Mouse (Mus musculus) frontal cortex, adult (tissue): ENCODE measurements around the gene Ncf1.

Experiments used
- ATAC-seq: cut with Nextera tagmentation; 2 replicates; pipeline ENCODE4 v1.9.2; 2017; ENCODE audit warnings: mild to moderate bottlenecking, moderate library complexity, mixed read lengths; ENCODE audit not compliant: low TSS enrichment

The Ncf1 gene

GRCm38 (mm10) chr5:134244890-134245289 is 15.5 kb upstream of the Ncf1 start:
- ATAC-seq: no peak

DNA sequence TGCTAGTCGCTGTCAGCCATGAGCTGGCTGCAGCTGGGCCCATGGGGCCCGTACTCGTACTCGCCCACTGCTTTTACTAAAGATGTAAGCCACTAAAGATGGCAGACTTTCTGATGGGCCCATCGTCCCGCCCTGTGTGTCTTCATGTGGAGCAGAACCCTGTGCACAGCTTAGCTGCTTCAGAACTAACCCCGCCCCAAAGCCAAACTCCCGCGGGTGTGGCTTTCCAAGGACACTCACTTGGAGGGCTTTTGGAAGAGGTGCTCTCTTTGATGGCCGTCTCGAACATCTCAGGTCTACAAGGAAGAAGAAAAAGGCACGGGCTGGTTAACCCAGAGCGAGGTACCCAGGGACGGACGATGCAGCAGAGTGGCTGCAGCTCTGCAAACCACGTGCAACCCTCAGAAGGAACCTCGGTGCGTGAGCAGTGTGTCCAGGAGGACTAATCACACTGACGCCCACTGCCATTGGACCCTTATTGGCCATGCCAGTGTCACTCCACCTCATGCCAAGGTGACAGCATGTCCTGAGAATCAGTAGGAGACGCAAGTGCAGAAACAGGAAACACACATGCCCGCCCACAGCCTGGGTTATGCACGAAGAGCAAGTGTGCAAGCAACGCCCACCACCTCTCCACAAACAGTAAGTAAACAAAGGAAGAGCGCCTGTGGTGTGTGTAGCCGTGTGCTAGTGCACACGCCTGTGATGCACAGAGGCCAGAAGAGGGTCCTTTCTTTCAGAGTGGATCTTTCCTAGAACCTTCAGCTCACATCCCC is 14.4 kb upstream of the Ncf1 start:
- ATAC-seq: no peak

DNA sequence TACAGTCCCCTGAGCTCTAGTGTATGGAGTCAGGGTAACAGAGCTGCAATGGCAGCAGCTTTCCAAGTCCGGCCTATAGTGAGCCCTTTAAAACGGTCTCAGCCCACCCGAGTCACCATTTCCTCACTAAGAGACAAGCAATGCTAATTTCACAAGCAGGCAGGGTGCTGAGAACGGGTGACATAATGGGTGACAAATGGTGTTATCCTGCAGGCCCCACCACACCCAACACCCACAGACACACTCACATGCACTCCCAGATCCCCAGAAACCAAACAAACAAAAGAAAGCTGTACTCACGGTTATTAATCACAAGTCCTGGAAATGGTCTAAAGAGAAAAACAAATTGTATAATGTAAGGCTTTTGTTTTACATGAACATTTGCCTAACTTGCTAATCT is 12.4 kb upstream of the Ncf1 start:
- ATAC-seq: no peak

DNA sequence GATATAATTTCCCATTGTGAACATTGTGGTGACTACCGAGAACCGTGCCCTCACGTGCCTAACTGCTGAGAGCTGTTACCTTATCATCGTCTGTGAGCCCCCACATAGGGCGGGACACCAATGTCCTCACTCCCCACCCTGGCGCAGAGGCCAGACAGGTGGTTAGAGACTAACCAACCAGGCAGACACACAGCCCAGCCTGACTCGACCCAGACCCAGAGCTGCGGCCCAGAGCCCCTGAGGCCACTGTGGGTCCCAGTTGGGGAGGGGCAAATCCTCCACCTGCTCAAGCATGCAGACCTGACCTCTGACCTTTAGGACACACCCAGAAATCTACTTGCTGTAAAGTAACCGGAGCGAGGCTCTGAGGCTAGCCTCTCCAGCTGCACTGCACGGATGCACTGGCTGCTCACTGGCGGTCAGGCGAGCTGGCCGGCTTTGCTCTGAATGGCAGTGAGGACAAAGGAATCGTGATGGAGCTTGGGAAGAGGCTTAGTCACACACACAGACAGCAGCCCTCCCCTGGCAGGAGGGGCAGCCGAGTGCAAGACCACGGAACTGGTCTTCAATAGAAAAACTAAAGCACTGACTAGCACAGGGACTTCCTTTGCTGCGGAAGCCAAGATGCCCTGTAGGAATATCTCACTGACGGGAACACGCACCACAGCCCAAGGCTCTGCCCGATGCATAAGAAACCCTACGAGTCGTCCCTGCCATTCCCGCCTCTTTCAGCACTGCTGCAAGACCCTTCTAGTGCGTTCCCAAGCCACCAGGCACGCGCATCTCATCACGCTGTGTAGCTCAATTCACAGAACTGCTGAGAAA is 8.7 kb upstream of the Ncf1 start:
- no peak; the same call in 1 of the 2 replicates for ATAC-seq

GRCm38 (mm10) chr5:134237508-134237907 is 8.1 kb upstream of the Ncf1 start:
- peak; percentile 21; the same call in 1 of the 2 replicates for ATAC-seq

GRCm38 (mm10) chr5:134236796-134237195 is 7.4 kb upstream of the Ncf1 start:
- no peak for ATAC-seq

GRCm38 (mm10) chr5:134236241-134236640 is 6.8 kb upstream of the Ncf1 start:
- ATAC-seq: no peak

DNA sequence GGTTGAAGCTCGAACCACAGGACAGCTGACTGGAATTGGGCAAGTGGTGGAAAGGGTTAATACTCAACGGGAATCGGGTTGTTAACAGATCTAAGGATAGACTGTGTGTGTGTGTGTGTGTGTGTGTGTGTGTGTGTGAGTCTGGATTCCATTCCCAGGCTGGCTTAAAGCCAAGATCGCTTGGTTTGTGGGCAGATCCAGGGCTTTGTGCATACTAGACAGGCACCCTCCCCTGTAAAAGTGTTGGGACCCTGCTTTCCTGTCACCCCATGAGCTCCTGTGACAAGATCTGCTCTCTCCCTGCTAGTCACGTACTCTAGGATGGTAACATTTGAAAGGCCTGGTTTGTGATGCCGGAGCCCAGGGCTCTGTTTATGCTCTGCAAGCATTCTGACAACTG is 5.7 kb upstream of the Ncf1 start:
- ATAC-seq: no peak

DNA sequence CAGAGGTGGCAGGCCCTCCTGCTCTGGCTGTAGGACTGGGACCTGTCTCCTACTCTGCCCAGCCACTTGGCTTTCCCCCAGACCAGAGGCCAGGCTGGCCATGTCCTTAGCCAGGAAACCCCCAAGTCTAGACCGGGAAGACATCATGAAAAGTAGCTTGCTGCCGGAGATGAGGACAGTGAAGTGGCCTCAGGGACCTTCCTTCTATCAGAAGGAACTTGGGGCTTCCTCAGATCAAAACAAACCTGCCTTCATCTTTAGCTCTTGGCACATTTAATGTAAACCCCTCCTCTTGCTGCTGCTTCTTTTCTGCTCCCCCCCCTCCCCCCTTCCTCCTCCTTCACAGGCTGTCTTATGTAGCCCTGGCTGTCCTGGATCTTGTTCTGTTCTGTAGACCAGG is 4.8 kb upstream of the Ncf1 start:
- no peak for ATAC-seq

DNA sequence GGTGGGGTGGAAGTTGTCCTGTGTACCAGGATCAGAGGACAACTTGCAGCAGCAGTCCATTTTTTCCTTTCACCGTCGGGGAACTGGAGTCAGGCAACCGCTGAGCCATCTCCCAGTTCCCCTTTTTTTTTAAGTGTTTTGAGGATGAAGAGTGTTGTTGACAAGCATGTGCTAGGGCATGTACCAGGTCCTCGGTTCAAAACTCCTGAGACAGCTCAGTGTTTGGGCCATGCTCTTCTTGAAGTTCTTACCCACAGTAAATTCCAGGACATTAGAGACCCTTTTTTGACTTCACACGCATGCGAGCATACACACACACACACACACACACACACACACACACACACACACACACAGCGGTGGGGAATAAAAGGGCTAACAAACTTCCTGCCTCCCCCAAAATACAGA is 3.8 kb upstream of the Ncf1 start:
- ATAC-seq: no peak

DNA sequence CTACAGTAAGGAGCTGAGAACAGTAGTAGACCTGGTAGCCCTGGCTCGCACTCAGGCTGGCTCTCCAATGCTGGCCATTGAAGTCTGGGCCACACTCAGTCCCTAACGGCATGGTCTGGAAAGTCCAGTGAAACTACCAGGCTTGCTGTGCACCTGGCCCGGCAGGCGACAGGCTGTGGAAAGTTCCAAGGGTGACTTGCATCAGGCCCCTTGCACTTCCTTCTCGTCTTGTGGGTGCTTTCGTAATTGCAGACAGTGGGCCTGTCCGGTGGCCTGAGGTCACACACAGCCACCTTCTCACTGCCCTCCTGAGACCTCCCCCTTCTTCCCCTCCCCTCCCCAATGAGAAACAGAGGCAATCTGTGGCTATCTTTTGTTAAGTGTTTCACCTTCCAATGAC is 3.1 kb upstream of the Ncf1 start:
- ATAC-seq: no peak

DNA sequence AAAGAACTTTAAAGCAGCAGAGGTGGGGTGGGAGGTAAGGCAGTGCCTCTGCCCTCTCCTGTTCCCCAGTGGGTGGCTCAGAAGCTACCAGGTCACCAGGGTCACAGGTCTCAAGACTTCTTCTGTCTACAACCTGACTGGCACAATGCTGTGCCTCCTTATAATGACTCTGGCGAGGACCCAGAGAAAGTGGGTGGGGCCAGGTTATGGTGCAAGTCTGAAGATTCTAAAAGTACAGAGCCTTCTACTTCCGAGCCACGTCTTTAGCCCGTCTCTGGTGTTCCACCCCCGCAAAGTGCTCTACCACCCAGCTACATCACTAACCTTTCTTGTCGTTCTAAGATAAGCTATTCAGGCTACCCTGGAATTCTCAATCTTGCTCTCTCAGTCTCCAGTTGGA is 2.7 kb upstream of the Ncf1 start:
- no peak for ATAC-seq

DNA sequence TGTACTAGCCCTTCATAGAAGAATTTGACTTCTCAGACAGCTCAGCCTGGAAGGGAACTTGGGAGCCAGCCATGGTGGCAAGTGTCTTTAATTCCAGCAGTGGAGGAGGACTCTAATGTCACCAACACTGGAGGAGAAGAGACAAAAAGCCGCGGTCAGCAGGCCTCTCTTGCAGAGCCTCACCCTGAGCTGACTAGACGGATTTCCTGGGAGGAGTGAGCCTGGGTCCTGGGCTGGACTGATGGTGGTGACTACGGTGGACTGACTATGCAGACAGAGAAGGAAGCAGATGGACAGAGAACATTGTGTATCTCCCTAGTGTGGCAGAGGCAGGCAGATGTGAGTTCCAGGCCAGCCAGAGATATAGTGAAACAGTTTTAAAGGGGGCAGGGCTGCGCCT is 2.0 kb upstream of the Ncf1 start:
- ATAC-seq: no peak

- ATAC-seq: no peak
Observed at GRCm38 (mm10) chr5:134228249-134228638, 1.2 kb downstream of the Ncf1 start.

DNA sequence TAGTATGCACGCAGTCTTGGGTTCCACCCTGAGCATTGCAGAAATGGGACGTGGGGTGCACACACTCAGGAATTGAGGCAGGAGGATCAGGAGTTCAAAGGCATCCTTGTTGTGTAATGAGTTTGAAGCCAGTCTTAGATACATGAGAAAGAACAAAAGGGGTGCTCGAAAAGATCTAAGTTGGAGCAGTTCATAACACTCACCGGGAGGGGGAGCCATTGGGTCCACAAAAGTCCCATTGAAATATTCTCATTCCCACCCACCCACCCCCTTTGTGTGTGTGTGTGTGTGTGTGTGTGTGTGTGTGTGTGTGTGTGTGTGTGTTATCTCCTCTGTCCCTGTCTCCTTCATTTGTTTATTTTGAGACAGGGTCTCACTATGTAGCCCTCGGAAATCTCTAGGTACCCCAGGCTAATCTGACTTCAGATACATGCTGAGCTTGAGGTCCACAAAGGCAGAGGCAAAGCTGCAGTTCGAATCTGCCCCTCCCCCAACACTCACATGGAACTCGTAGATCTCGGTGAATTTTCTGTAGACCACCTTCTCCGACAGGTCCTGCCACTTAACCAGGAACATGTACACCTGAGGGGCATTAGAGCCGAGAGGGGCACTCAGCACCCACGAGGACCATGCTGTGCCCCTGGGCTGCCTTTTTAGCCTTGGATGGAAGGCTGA is 1.7 kb downstream of the Ncf1 start:
- no peak for ATAC-seq

DNA sequence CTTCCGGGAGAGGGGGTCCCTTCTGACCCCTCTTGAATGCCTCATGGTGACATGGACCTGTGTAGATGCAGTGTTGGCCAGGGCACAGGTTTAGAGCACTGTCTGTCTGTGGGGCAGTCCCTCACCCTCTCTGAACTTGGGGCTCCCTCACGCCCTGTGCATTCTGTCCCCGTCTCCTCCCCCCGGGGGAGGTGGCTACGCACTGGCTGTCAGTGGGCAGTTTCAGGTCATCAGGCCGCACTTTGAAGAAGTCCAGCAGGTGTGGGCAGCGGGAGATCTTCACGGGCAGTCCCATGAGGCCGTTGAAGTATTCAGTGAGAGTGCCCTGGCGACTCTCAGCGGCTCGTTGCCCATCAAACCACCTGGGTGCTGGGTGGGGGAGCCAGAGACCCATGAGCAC is 2.5 kb downstream of the Ncf1 start:
- ATAC-seq: no peak

DNA sequence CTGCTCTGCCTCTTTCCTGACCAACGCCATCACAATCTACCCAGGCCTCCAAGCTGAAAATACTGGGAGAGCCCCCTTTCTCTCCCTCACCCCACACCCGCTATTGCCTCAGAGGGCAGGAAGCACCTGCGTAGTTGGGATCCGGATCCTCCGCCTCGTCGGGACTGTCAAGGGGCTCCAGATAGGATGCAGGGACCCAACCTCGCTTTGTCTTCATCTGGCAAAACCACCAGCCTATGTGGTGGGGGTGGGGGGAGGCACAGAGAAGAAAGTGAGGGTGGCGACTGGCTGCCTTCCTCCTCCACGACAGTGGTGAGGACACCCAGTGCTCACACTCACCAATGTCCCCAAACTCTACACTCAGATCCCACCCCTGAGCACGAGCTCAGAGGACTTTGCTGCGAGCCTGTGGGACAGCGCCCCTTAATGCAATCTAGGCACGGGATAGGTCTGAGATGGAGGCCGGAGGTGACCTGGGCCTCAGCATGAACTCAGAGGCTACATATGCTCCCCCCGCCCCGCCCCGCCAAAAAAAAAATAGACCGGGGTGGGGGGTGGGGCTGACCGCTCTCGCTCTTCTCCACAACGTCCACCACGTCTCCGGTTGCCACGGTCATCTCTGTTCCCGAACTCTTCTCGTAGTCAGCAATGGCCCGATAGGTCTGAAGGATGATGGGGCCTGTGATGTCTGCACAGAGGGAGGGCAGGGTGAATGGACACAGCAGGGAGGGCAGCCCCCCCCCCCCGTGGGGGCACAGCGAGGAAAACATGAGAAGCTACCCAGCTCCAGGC is 4.1 kb downstream of the Ncf1 start:
- no peak for ATAC-seq

- no peak for ATAC-seq
Observed at GRCm38 (mm10) chr5:134221708-134222150, 7.7 kb downstream of the Ncf1 start.

GRCm38 (mm10) chr5:134221278-134221677 is 8.1 kb downstream of the Ncf1 start:
- no peak for ATAC-seq

- no peak for ATAC-seq
Observed at GRCm38 (mm10) chr5:134217900-134218299, 11.5 kb downstream of the Ncf1 start.

GRCm38 (mm10) chr5:134214021-134214806 is 15.2 kb downstream of the Ncf1 start:
- no peak for ATAC-seq
